ENCODE assay signal across 8 mouse cellular contexts in the genomic region with DNA sequence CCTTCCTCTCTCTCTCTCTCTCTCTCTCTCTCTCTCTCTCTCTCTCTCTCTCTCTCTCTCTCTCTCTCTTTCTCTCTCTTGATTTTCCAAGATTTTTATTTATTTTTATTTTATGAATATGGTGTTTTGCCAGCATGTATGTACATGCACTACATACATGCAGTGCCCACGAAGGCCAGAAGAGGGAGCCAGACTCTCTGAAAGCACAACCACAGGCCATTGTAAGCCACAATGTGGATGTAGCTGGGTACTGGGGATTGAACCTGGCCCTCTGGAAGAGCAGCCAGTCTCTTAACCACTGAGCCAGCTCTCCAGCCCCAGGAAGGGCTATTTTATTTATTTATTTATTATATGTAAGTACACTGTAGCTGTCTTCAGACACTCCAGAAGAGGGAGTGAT. TPM values are rescaled to one million over a fixed set of nuclear protein-coding genes. Genes with fewer than 3 reads are reported as not detected.
DNase-seq lines count a peak whose midpoint lies in the region; ATAC-seq and TF ChIP-seq lines count a peak whose summit lies in the region.

No protein-coding gene starts in this region.

- no peaks in the 10 kb centered on the region for H3K27me3 ChIP-seq in lung, postnatal 0 days (replicated peaks; ENCODE audit: insufficient read depth, low read length)

- H3K4me3 ChIP-seq in layer of hippocampus, adult 2 months: no peak overlapping the region
- no peak overlapping the region for H3K4me3 ChIP-seq in lung, postnatal 0 days (ENCODE audit: low read depth, low read length)

- no peak overlapping the region for H3K4me2 ChIP-seq in lung, postnatal 0 days (replicated peaks; ENCODE audit: low read depth, low read length)

- no peak for TF ChIP-seq EP300 in lung, postnatal 0 days (IDR thresholded peaks at IDR 0.05)

- no peaks in the 10 kb centered on the region for H3K4me1 ChIP-seq in lung, postnatal 0 days (ENCODE audit: insufficient read depth, low read depth, low read length)

- no peak overlapping the region for H3K27ac ChIP-seq in layer of hippocampus, adult 2 months
- H3K27ac ChIP-seq in lung, postnatal 0 days (ENCODE audit: low read length): no peak overlapping the region

- H3K9ac ChIP-seq in lung, postnatal 0 days (replicated peaks; ENCODE audit: low read depth): no peak overlapping the region

- ATAC-seq in lung, postnatal 0 days: peak; percentile 27; the same call in 1 of the 2 replicates

- WGBS in lung, postnatal 0 days: 0% methylated on average over 1 of the region's 1 CpGs

- TF ChIP-seq CTCF in layer of hippocampus, adult 2 months (conservative IDR thresholded peaks at IDR 0.05): peak; percentile 80
- TF ChIP-seq CTCF in lung, postnatal 0 days (IDR thresholded peaks at IDR 0.05): peak; percentile 85

- DNase-seq in 416B (ENCODE audit: low read depth): peak; percentile 88
- peak; percentile 67 to 81 for DNase-seq in CD8-positive naive resting alpha-beta T cell, adult 2 months (ENCODE audit: low read depth in 2 of 2, low spot score in 2 of 2)
- DNase-seq in brain, embryonic 18.5 days (ENCODE audit: low read depth, low spot score): peak; percentile 20
- DNase-seq in frontal cortex, postnatal 25 days (ENCODE audit: low spot score in 2 of 2): peak; percentile 74 to 84
- DNase-seq in layer of hippocampus, adult 2 months (ENCODE audit: low spot score in 2 of 2): peak; percentile 41 to 76
- peak; percentile 72 for DNase-seq in lung, postnatal 0 days (ENCODE audit: low spot score)
- DNase-seq in right cerebral cortex, postnatal 25 days: peak; percentile 36
- DNase-seq in urinary bladder, postnatal 36 days (ENCODE audit: low spot score in 2 of 2): peak; percentile 68 to 75

- no peaks in the 10 kb centered on the region for H3K9me3 ChIP-seq in lung, postnatal 0 days (ENCODE audit: low read length)

- H3K36me3 ChIP-seq in lung, postnatal 0 days (ENCODE audit: insufficient read depth, low read length): no peaks in the 10 kb centered on the region

RNA-seq across cellular contexts. Expression of a gene that starts 11.1 kb away (rescaled TPM):
- total RNA-seq in layer of hippocampus, adult 2 months (2021): under 1 TPM in 1 of 2 experiments, not detected in 1; 0.32 TPM
- 0.18 and 0.47 TPM in 2 replicates for polyA plus RNA-seq in lung, postnatal 0 days (2015; fragmentation: Nextera tagmentation; extraction: Ambion mirVana)

RNA-seq across cellular contexts. Expression of a gene that starts 14.2 kb away (rescaled TPM):
- not detected for total RNA-seq in layer of hippocampus, adult 2 months (2021)
- polyA plus RNA-seq in lung, postnatal 0 days (2015; fragmentation: Nextera tagmentation; extraction: Ambion mirVana): not detected in 2 replicates

RNA-seq across cellular contexts. Expression of a gene that starts 27.8 kb away (rescaled TPM):
- total RNA-seq in layer of hippocampus, adult 2 months (2021): not detected
- not detected in 2 replicates for polyA plus RNA-seq in lung, postnatal 0 days (2015; fragmentation: Nextera tagmentation; extraction: Ambion mirVana)

RNA-seq across cellular contexts. Expression of a gene that starts 28.7 kb away (rescaled TPM):
- not detected for total RNA-seq in layer of hippocampus, adult 2 months (2021)
- polyA plus RNA-seq in lung, postnatal 0 days (2015; fragmentation: Nextera tagmentation; extraction: Ambion mirVana): 0.57 and 0.77 TPM in 2 replicates

RNA-seq across cellular contexts. Expression of a gene that starts 52.0 kb away (rescaled TPM):
- total RNA-seq in layer of hippocampus, adult 2 months (2021): not detected
- polyA plus RNA-seq in lung, postnatal 0 days (2015; fragmentation: Nextera tagmentation; extraction: Ambion mirVana): 0.35 and 0.64 TPM in 2 replicates

Comparison
In these comparisons a context has a peak if more than half of its experiments do, and no peak if none do; other contexts are left out.
1. DNase-seq: peak in every context shown above with its lines; median percentile 88 in 416B; 79 in frontal cortex, postnatal 25 days; 74 in CD8-positive naive resting alpha-beta T cell, adult 2 months; 72 in lung, postnatal 0 days; 72 in urinary bladder, postnatal 36 days; 58 in layer of hippocampus, adult 2 months; 36 in right cerebral cortex, postnatal 25 days; 20 in brain, embryonic 18.5 days.